In genomic region chr13:55990186-55990585, GRCm38 (mm10) we compare ENCODE assay signal across 18 mouse cellular contexts.
DNase-seq lines count a peak whose midpoint lies in the region; ATAC-seq lines count a peak whose summit lies in the region.
"Had no signal": no experiment of that assay in that cellular context is flagged by ENCODE, and none has a peak within 500 bp of the region (broad histone marks: within the 10 kb centered on the region; RNA-seq: fewer than 3 reads in every experiment).

No protein-coding gene starts in this region.

- peaks cover 29% of the 10 kb centered on the region for H3K27me3 ChIP-seq in forebrain, embryonic 12.5 days
- peaks cover 23% of the 10 kb centered on the region for H3K27me3 ChIP-seq in forebrain, embryonic 10.5 days (ENCODE audit: poor library complexity, severe bottlenecking)
- no peaks in the 10 kb centered on the region for H3K27me3 ChIP-seq in kidney, embryonic 14.5 days (ENCODE audit: control insufficient read depth, insufficient read depth, low read length)

- 82% methylated on average over 6 of the region's 6 CpGs for WGBS in forebrain, embryonic 12.5 days
- 89% methylated on average over 6 of the region's 6 CpGs for WGBS in forebrain, embryonic 10.5 days
- 78% methylated on average over 6 of the region's 6 CpGs for WGBS in kidney, embryonic 14.5 days

- no peak overlapping the region for H3K4me3 ChIP-seq in forebrain, embryonic 12.5 days (replicated peaks)
- no peak overlapping the region for H3K4me3 ChIP-seq in forebrain, embryonic 10.5 days
- no peak overlapping the region for H3K4me3 ChIP-seq in kidney, embryonic 14.5 days (ENCODE audit: low read length)
- H3K4me3 ChIP-seq: gastrocnemius, adult 2 months; lung, embryonic 15.5 days; megakaryocyte, embryonic 14.5 days had no signal

- intact Hi-C loops in left cerebral cortex, postnatal 14 days (cut with DNase I), result no loop called here
- intact Hi-C loops in heart, postnatal 25 days (cut with DNase I), result no loop called here

- no peaks in the 10 kb centered on the region for H3K9me3 ChIP-seq in forebrain, embryonic 12.5 days
- H3K9me3 ChIP-seq in forebrain, embryonic 10.5 days, result no peaks in the 10 kb centered on the region
- no peaks in the 10 kb centered on the region for H3K9me3 ChIP-seq in kidney, embryonic 14.5 days (ENCODE audit: control insufficient read depth, low read length)
- H3K9me3 ChIP-seq: lung, embryonic 15.5 days; megakaryocyte, embryonic 14.5 days had no signal

- H3K36me3 ChIP-seq in forebrain, embryonic 12.5 days (replicated peaks), result no peaks in the 10 kb centered on the region
- no peaks in the 10 kb centered on the region for H3K36me3 ChIP-seq in forebrain, embryonic 10.5 days (replicated peaks)
- no peaks in the 10 kb centered on the region for H3K36me3 ChIP-seq in kidney, embryonic 14.5 days (ENCODE audit: control insufficient read depth, insufficient read depth, low read length)
- H3K36me3 ChIP-seq: lung, embryonic 15.5 days had no signal

- peaks cover 3% of the 10 kb centered on the region; the same call in 1 of the 2 replicates for H3K4me1 ChIP-seq in forebrain, embryonic 12.5 days
- peaks cover 32% of the 10 kb centered on the region for H3K4me1 ChIP-seq in forebrain, embryonic 10.5 days
- H3K4me1 ChIP-seq in kidney, embryonic 14.5 days (ENCODE audit: control insufficient read depth, insufficient read depth, low read length), result no peaks in the 10 kb centered on the region

- DNase-seq in forebrain, embryonic 10.5 days (ENCODE audit: extremely low spot score, low spot score), result no peak
- DNase-seq in left cerebral cortex, postnatal 14 days (ENCODE audit: low spot score in 2 of 2), result peak; percentile 23 to 27
- no peak for DNase-seq in left cerebral cortex, adult 11 months (ENCODE audit: low spot score)
- DNase-seq in cerebellum, postnatal 14 days, result peak; percentile 61 to 79
- DNase-seq in heart, postnatal 25 days (ENCODE audit: low spot score), result no peak
- no peak for DNase-seq in kidney, adult 18-20 months
- DNase-seq: adrenal gland, postnatal 25 days; gastrocnemius, adult 2 months; kidney, postnatal 4 days; thymus, adult 2 months had no signal

- H3K9ac ChIP-seq in forebrain, embryonic 12.5 days, result 0 out of 2 replicates have a peak overlapping the region, but pooled peaks have one; percentile 2
- no peak overlapping the region for H3K9ac ChIP-seq in kidney, embryonic 14.5 days (ENCODE audit: low read depth, low read length)
- H3K9ac ChIP-seq: hindbrain, embryonic 14.5 days; lung, embryonic 15.5 days had no signal

- no peak overlapping the region for H3K4me2 ChIP-seq in forebrain, embryonic 12.5 days
- H3K4me2 ChIP-seq in kidney, embryonic 14.5 days (replicated peaks; ENCODE audit: low read depth, low read length), result no peak overlapping the region
- H3K4me2 ChIP-seq: hindbrain, embryonic 14.5 days; liver, embryonic 11.5 days; lung, embryonic 15.5 days had no signal

- no peak for ATAC-seq in forebrain, embryonic 12.5 days (ENCODE audit: low FRiP score)
- no peak for ATAC-seq in kidney, embryonic 14.5 days (ENCODE audit: low FRiP score, low TSS enrichment)
- ATAC-seq: activated CD4-positive, CD25-positive, alpha-beta regulatory T cell, adult 4 months; intestine, postnatal 0 days had no signal

- H3K27ac ChIP-seq in forebrain, embryonic 12.5 days, result no peak overlapping the region
- no peak overlapping the region for H3K27ac ChIP-seq in forebrain, embryonic 10.5 days
- no peak overlapping the region for H3K27ac ChIP-seq in kidney, embryonic 14.5 days (ENCODE audit: low read depth, low read length)
- H3K27ac ChIP-seq: gastrocnemius, adult 2 months; hindbrain, embryonic 14.5 days; lung, embryonic 15.5 days had no signal

Comparison
In these comparisons a context has a peak if more than half of its experiments do, and no peak if none do; other contexts are left out.
1. DNase-seq: peak in left cerebral cortex, postnatal 14 days (2 of 2) and cerebellum, postnatal 14 days (2 of 2); none in forebrain, embryonic 10.5 days (single experiment), left cerebral cortex, adult 11 months (single experiment), heart, postnatal 25 days (single experiment) and kidney, adult 18-20 months (single experiment).